Mouse (Mus musculus): ENCODE measurements around the gene Abtb1.

DNA sequence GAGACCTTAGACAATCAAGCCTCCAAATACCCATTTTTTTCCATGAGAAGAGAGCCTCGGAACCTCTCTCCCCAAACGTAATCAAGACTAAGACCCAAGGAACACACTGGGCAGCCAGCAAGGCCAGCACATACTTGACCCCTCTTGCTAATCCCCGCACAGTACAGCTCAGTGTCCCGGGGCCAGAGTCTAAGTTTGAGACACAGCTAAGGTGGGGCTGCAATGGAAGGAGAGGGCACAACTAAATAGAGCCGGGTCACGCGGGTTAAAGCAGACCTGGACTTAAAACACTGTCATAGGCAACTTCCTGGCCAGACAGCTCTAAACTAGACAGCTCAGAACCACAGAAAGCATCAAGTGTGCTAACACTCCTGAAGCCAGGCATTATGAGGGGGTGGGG lies 49.0 kb upstream of the Abtb1 start:
- no peak for TF ChIP-seq CTCF (IDR thresholded peaks at IDR 0.05; ENCODE audit: low read depth)
- no peak for TF ChIP-seq EP300 (optimal IDR thresholded peaks at IDR 0.05)
